Mouse (Mus musculus) urinary bladder, postnatal 36 days (tissue): ENCODE results near the gene Galns.
A peak's percentile ranks its signal among the peaks of the same experiment; 100 is the strongest.

Experiments
- DNase-seq, 2 experiments: peaks; one replicate each; pipeline ENCODE4 v3.0.0; 2022; ENCODE audit warnings: low spot score in 2 of 2, mixed read lengths in 1 of 2

Galns gene

GRCm38 (mm10) chr8:122611295-122612133, at the start of gene Galns, which contains the start of gene Trappc2l:
TSS of gene Galns (minus strand) at chr8:122611463.
TSS of gene Trappc2l (plus strand) at chr8:122611640.
- DNase-seq: peak; percentile 93 to 95

GRCm38 (mm10) chr8:122660022-122660421, 48.8 kb upstream of the Galns start:
- DNase-seq: no peak

GRCm38 (mm10) chr8:122658807-122659160, 47.5 kb upstream of the Galns start:
- no peak for DNase-seq

- DNase-seq: no peak
Observed at GRCm38 (mm10) chr8:122658149-122658806, 47.0 kb upstream of the Galns start.

- DNase-seq: no peak
Observed at GRCm38 (mm10) chr8:122656056-122656999, 45.1 kb upstream of the Galns start.

- DNase-seq: peak in 1 of 2 experiments; percentile 26
Observed at GRCm38 (mm10) chr8:122654768-122655167, 43.5 kb upstream of the Galns start.

- DNase-seq: no peak
Observed at GRCm38 (mm10) chr8:122652643-122653042, 41.4 kb upstream of the Galns start.

GRCm38 (mm10) chr8:122651326-122651921, 40.2 kb upstream of the Galns start:
- DNase-seq: no peak

- DNase-seq: no peak
Observed at GRCm38 (mm10) chr8:122648192-122648970, 37.1 kb upstream of the Galns start.

GRCm38 (mm10) chr8:122646337-122646736, 35.1 kb upstream of the Galns start:
- DNase-seq: no peak

GRCm38 (mm10) chr8:122644175-122644954, 33.1 kb upstream of the Galns start:
- no peak for DNase-seq

GRCm38 (mm10) chr8:122642071-122642470, 30.8 kb upstream of the Galns start:
- no peak for DNase-seq

- no peak for DNase-seq
Observed at GRCm38 (mm10) chr8:122641406-122641805, 30.1 kb upstream of the Galns start.

GRCm38 (mm10) chr8:122640825-122641224, 29.6 kb upstream of the Galns start:
- no peak for DNase-seq

- DNase-seq: peak; percentile 37 to 38
Observed at GRCm38 (mm10) chr8:122639521-122640248, 28.4 kb upstream of the Galns start.

- DNase-seq: no peak
Observed at GRCm38 (mm10) chr8:122638601-122639000, 27.3 kb upstream of the Galns start.

GRCm38 (mm10) chr8:122637230-122637629, 26.0 kb upstream of the Galns start:
- DNase-seq: no peak

- no peak for DNase-seq
Observed at GRCm38 (mm10) chr8:122636803-122637175, 25.5 kb upstream of the Galns start.
